Mouse (Mus musculus) testis, adult 2 months (tissue): Measurements from ENCODE around the gene Atxn1.
A peak's percentile ranks its signal among the peaks of the same experiment; 100 is the strongest.

Source experiments
- CTCF ChIP-seq: fragments of 200-500 bp; IDR thresholded peaks from 2 replicates; pipeline ENCODE4 v1.5.1; 2012; ENCODE audit warnings: low read depth, mild to moderate bottlenecking, inconsistent platforms, low read length, moderate library complexity; ENCODE audit not compliant: control insufficient read depth, insufficient read depth, insufficient replicate concordance
- POLR2A ChIP-seq: fragments of 200-500 bp; IDR thresholded peaks from 2 replicates; pipeline ENCODE4 v1.6.1; 2012; ENCODE audit warnings: low read depth, mild to moderate bottlenecking, inconsistent platforms, low read length, moderate library complexity; ENCODE audit not compliant: control insufficient read depth

DNA sequence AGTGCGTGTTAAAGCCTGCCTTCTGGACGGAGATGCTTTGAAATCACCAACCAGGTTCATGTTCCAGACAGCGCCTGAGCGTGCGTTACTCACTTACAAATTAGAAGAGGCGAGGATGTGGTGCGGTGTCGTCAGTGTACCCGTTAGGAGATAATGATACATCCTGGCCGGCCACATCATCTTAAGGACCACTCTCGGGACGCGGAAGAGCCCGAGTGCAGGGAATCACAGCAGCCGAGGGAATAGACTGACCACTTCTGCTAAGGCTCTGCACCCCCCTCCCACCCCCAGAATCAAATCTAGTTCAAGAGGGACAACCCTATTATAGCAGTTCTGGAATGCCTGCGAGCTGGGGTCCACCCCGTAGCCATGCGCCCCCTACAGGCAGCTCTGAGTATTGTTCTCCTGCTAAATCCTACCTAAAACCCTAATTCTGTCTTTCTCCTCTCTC lies 157.2 kb downstream of the Atxn1 start:
- no peak for TF ChIP-seq POLR2A
- peak; percentile 79 for TF ChIP-seq CTCF
